Mouse (Mus musculus): ENCODE measurements around the gene Cwc27. TPM values are rescaled to one million over a fixed set of nuclear protein-coding genes. Genes with fewer than 3 reads are reported as not detected.

Cwc27 gene
- total RNA-seq, 2 experiments from 2014 or later = 18.9 to 20.3 TPM

DNA sequence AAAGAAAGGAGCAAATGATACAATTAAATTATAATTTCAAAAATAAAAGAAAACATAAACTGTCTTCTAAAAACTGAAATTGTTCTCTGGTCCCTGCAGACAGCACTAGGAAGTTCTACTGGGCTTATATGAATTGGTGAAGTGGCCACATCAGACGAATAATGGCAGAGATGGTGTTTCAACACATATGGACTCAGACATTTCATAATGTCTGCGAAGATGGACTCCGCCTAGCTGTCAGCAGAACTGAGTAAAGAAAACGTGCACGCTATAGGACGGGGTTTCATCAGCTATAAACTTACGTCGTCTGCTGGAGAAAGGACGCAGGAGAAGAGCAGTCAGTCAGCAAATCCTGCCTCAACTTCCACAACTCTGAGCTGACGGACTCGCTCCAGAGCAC is 187.3 kb downstream of the Cwc27 start:
- no peak for TF ChIP-seq CTCF (conservative IDR thresholded peaks at IDR 0.05)
- no peak overlapping the region for H3K27ac ChIP-seq

DNA sequence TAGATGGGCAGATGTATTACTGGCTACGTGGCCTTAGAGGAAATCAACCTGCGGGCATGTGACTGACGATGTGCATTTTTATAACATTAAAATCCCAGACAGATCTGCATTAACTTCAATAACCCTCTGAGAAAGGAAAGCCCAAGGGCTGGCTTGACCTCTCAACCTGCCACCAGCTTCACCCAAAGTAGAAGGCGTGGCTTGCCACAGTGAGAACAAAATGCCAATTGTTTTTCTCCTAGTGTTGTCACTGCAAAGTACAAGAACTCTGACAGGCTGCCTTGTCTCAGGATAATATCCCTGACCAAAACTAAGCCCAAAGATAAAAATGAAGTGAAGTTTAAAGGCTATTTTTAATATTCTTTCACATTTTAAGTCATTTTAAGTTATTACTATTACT is 188.9 kb downstream of the Cwc27 start:
- no peak for DNase-seq (ENCODE audit: low spot score in 2 of 2)
- no peak for TF ChIP-seq CTCF (conservative IDR thresholded peaks at IDR 0.05)
- Histone ChIP-seq H3K4me3 (no peak overlapping the region), H3K27ac (no peak overlapping the region)

More for the DNA sequence above, 187.3 kb downstream of the Cwc27 start:
- H3K4me3 ChIP-seq = no peak overlapping the region
- no peak for DNase-seq (ENCODE audit: low spot score in 2 of 2)

DNA sequence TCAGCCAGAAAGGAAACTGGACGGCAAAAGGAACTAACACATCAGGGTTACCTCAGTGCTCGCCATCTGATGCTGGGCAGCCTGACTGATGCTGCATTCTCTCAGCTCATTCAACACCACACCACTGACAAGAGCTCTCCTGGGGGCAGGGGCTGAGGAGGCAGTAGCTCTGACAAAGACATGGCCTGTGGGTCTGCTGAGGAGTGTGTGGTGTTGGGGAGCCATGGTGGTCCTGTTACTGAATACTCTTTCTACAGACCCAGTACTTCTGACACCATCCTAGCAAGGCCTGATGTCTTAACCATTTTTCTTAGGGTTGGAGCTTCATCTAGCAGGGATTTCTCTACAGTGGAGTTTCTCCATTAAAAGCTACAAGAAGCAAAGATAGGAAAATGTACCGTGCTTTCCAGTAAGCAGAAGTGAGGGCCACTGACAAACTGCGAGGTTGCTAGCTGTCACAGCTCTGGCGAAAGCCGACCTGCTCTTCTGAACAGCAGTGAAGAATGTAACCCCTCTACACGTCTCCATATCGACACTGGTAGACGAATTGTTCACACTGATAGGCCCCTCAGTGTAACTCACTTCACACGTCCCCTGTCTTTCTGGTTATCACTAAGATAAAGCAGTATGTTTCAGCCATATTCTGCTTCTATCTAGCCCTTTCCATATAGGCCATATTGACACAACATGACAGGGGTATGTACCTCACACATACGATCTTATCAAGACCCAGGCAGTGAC is 189.6 kb downstream of the Cwc27 start:
- H3K4me3 ChIP-seq = no peak overlapping the region
- DNase-seq (ENCODE audit: low spot score in 2 of 2) = no peak
- TF ChIP-seq CTCF (conservative IDR thresholded peaks at IDR 0.05) = no peak
- no peak overlapping the region for H3K27ac ChIP-seq

DNA sequence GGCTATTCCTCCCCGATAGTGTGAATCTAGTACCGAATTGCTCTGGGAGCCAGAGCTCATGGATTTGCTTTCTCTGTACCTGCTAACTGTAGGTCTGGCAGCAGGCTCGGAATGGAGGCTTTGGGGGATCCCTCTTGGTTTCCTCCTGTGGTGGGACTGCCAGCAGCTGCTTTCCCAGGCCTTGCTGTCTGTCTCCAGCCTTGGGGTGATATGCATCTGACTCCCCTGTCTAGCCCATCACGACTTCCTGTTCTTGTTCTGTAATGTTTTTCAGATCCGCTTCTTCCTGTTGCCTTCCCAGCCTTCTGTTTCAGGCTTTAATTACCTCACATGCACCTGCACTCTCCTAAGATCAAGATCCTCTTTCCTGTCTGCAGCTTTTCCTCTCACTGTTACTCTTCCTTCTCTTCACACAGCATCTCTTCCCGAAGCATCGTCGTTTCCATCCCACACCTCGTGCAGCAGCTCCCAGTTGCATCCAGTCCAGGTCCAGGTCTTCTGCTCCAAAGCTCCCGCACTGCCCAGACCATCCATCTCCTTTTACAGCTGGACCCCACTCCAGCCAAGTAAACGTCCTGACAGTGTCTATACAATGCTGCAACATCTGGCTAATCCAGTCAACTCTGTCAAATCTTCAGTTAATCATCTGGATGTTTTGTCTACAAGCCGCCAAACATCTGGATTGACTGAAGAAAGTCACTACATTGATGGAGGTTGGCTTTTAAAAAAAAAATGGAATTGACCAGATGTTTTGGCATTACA is 193.6 kb downstream of the Cwc27 start:
- no peak for TF ChIP-seq CTCF (conservative IDR thresholded peaks at IDR 0.05)
- H3K4me3 ChIP-seq = no peak overlapping the region
- H3K27ac ChIP-seq = no peak overlapping the region
- DNase-seq (ENCODE audit: low spot score in 2 of 2) = no peak

DNA sequence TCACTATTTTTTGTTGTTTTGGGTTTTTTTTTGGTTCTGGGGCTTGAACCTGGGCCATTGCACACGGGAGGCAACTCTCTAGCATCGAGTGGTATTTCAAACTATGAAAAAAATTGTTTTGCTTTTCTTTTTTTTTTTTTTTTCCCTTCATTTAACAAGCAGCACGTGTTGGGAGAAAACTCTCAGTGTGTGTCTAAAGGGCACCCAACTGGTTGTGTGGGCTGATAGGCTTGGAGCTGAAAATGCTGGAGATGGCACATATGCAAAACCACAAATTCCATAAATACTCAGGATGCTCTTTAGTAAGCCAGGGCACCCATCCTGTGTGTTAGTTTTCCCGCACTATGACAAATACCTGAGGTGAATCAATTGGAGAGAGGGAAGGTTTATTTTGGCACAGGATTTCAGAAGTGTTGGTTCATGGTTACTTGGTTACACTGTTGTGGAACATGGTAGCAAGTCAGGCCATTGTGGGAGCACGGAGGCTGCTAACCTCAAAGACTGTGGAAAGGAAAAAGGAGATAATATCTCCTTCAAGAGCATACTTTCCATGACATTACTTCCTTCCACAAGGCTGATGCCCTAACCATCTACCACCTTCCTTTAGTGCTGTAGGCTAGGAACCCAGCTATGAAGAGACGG is 194.7 kb downstream of the Cwc27 start:
- no peak for TF ChIP-seq CTCF (conservative IDR thresholded peaks at IDR 0.05)
- no peak overlapping the region for H3K4me3 ChIP-seq
- DNase-seq (ENCODE audit: low spot score in 2 of 2) = no peak
- H3K27ac ChIP-seq = no peak overlapping the region

DNA sequence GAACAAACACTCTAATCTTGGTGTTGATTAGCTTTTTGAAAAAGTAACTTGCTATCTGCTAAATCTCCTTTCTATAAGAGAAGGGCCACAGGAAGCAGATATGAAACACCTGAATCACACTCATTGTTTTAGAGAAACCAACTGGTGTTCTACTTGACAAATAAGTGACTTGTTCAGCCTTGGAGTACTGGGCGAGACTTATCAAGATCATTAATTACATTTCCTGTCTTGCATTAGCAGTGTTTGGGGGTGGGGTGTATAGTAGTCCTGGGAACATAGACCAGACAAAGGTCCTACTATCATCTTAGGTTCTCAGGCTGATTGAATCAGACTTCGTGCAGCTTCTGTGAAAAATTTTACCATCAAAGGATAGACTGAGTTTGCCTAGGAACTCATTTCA is 196.5 kb downstream of the Cwc27 start:
- no peak for TF ChIP-seq CTCF (conservative IDR thresholded peaks at IDR 0.05)
- Histone ChIP-seq H3K4me3 (no peak overlapping the region), H3K27ac (no peak overlapping the region)
- DNase-seq (ENCODE audit: low spot score in 2 of 2) = no peak

DNA sequence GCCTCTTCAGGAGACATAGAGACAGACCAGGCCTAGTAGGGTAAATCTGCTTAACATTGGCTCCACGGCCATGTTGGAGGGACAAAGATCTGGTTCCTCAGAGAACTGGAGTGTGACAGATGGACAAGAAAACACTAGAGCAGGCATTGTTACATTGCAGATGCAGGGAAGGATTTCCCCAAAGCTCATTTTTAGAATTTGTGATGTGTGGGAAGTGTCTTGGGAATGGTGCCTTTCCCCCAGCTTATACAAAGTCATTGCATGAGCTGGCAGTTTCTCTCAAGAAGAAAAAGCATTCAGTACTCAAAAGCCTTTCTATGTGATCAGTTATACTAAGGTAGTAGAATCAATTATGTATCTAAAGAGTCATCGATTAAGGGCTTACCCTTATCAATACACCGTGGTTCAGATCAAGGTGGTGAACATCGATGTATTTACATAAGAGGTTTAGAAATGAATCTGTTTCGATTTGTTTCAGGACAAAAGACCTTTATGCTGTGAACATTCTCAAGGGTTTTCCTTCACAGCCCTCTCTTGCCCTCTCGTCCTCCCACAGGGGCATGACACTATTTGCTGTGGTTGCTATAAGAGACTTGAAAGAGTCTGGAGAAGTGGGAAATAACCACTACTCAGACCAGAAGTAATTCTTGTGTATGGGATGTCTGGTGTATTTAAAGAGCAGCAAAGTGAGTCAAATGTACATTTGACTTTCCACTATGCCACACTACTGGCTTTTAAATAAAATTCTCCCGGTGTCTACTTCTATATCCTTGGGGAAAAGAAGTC is 197.2 kb downstream of the Cwc27 start:
- H3K4me3 ChIP-seq = no peak overlapping the region
- no peak overlapping the region for H3K27ac ChIP-seq
- TF ChIP-seq CTCF (conservative IDR thresholded peaks at IDR 0.05) = no peak
- peak in 1 of 2 experiments; percentile 8 for DNase-seq (ENCODE audit: low spot score in 2 of 2)

DNA sequence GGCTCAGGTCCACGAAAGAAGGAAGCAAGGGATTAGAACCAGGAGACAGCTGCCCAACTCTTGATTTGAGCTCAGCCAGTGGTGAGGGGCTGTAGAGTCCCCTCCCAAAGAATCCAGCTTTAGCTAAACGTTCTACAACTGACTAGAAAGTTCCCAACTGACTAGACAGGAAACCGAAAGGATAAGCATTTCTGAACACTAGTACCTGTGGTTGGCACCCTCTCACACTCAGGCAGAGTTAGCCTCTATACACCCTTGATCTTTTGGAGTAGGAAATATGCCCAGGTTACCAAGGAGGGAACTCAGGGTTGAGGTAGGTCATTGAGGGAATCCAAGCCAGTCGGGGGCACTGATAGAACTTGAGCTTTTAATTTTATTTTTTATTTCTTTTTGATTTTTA is 199.7 kb downstream of the Cwc27 start:
- Histone ChIP-seq H3K27ac (no peak overlapping the region), H3K4me3 (no peak overlapping the region)
- no peak for DNase-seq (ENCODE audit: low spot score in 2 of 2)
- TF ChIP-seq CTCF (conservative IDR thresholded peaks at IDR 0.05) = no peak

DNA sequence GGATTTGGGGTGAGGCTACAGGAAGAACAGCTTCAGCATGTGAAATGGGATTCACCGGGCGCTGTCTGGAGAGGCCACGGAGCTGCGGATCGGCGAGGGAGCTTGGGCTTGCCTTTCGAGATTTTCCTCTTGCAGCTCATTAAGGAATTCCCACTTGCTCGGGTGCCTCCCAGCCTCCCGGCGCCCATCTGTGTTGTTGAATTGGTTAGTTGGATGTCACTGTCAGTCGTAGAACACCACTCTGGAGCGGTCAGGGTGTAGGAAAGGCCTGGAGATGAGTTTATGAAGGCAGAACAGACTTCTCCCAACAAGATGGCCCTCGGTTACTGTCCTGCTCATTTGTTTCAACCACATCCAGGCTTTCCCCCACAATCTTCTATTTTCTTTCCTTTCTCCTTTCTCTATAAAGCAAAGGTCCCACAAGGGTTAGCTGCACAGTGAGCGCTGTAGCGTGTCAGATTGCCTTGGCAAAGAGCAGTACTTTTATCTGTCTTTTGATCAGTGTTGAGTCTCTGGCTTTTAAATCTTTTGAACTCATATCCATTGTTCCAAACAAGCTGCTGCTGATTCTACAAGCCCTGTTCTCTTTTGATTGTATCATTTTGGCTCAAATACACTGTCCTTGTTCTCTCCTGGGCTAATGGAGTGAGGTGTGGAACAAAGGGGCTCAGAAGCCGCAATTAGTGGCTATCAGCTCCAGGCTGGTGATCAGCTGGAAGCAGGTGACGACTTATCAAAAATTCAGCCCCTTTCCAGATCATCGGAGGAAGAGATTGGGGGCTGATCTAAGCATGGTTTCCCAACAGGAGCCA is 200.7 kb downstream of the Cwc27 start:
- Histone ChIP-seq H3K4me3 (no peak overlapping the region), H3K27ac (no peak overlapping the region)
- no peak for TF ChIP-seq CTCF (conservative IDR thresholded peaks at IDR 0.05)
- DNase-seq (ENCODE audit: low spot score in 2 of 2) = no peak

DNA sequence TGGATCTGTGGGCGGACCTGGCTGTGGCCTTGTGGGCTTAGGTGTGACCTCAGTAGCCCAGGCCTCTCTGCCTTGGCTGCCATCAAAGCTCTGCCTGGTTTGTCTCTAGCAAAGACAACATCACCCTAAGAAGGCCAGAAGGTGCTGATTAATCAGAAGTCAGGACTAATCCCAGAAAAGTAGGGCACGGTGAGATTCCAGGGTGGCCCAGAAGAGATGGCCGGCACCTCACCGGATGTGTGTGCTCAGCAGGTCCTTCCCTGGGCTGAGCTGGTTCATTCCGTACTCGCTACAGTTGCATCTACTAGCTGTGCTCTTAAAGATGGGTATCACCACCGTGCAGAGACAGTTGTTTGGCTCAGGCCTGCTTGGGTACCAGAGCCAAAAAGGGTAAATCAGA is 201.8 kb downstream of the Cwc27 start:
- TF ChIP-seq CTCF (conservative IDR thresholded peaks at IDR 0.05) = no peak
- no peak overlapping the region for H3K27ac ChIP-seq
- DNase-seq (ENCODE audit: low spot score in 2 of 2) = no peak
- no peak overlapping the region for H3K4me3 ChIP-seq

DNA sequence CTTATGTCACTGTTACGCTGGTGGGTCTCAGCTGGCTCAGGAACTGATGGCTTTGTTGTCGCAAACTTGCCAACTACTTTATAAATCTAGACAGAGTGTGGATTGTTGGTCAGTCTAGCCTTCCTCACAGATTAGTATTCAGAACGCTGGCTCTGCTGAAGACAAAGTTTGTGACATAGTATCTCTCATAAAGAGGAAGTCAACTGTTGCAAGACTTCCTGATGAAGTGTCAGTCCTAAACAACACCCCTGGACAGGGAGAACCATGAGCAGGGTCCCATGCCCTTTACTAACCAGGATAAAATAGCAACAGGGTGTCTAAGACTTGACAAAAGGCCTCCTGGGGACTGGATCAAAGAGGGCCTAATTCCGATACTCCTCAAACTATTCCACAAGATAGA is 205.6 kb downstream of the Cwc27 start:
- H3K4me3 ChIP-seq = no peak overlapping the region
- H3K27ac ChIP-seq = 0 out of 2 replicates have a peak overlapping the region, but pooled peaks have one; percentile 57
- TF ChIP-seq CTCF (conservative IDR thresholded peaks at IDR 0.05) = no peak
- DNase-seq (ENCODE audit: low spot score in 2 of 2) = no peak

All from layer of hippocampus, adult 2 months (tissue).